Mouse (Mus musculus): Measurements from ENCODE around the gene Actr2.
A peak's percentile ranks its signal among the peaks of the same experiment; 100 is the strongest.
"Not testable (repeated sequence)": the region's sequence is repeated elsewhere in the genome, so short reads cannot be mapped to it uniquely, and the experiment has no call there.

The Actr2 gene

DNA sequence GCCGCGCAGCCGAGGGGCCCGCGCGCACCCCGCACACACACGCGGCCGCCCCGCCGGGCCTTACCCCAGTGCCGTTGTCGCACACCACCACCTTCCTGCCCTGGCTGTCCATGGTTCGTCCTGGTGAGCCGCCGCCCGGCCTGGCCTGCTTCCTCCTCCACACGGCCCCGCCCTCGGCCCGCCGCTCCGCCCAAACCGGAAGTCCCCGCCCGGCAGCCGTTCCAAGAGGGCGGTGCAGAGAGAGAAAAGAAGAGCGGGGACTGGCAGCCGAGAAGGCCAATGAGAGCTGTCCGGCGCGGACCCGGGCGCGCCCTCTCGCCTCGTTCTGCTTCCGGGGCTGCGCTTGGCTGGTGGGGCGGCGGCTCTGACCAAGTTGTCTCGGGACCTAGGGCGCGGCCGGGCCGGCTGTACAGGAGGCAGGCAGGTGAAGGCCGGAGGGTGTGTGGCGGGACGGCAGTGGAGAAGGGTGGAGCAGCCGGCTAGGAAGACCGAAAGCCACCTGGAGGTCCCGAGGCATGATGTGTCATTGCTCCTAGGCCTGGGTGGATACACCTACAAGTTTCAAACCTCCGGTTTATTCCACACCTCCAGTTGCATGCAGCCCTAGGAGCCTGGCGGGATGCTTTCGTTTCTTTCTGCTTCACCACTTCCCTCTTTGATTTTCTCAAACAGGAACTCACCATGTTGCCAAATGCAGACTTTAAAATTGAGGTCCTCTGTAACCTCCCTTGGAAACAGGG lies at the start of gene Actr2:
Actr2 (minus strand) TSS at position 173 of the 740 bp plus-strand sequence.
- peak; percentile 97 for DNase-seq (ENCODE audit: low spot score)

DNA sequence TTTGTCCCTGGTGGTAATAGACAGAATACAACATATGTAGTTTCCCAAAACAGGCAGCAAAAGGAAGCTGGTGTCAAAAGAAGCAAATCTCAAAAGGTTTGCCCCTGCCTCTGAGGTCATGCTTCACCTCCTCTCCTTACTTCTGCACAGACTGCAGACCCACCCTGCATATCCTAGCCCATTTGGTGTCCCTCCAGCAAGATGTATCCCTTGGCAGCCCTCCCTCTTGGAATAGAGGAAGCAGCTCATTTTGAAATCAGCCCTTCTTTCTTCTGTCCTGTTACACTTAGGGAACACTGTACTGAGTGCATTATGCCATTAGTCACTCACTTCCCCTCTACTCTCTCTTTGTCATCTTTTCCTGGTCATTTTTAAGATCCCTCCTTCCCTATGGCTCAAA lies 46.2 kb upstream of the Actr2 start:
- no peak for DNase-seq (ENCODE audit: low spot score)

DNA sequence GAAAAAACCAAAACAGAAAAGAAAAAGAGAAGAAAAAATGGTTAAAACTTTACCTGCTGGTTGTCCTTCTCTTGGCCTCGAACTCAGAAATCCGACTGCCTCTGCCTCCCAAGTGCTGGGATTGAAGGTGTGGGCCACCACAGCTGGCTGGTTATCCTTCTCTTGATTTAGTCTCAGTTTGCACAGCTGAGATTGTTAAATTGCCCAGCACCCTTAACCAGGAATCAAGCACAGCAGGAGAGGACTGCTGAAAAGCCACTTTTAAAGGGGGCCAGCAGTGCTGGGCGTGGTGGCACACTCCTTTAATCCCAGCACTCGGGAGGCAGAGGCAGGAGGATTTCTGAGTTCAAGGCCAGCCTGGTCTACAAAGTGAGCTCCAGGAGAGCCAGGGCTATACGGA lies 40.8 kb upstream of the Actr2 start:
- not testable (repeated sequence) for DNase-seq (ENCODE audit: low spot score)

DNA sequence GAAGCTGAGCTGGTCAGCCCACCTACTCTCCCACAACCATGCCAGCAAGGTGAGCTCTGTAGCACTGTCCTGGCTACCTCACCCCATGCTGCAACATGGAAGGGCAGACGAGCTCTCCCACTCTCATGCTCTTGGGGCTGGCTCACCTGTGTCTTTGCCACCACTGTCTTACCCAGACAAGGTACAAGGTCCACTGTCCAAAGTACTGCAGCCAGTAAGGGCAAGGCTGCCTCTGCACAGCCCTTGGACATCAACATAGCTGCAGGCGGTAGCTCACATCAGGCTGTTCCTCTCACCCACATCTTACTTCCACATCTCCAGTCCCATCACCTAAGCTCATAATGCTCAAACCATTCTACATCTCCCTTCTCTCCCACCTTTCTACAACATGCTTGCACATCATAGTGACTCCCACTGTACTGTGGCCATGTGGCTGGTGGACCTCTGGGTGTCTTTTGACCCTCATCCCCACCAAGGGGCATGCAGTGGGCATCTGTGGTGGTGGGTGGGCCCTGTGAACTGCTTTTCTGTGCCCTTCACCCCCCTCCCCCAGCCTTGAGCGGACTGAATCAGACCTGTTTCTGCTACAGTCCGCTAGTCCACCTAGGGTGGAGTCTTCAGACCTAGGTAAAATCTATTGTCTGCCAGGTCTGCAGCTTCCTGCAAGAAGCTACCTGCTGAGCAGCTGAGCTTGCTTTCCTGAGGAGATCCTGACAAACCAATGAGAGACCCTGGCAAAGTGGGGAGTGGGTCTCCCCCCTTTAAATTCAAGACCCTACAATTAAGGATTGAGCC lies 39.6 kb upstream of the Actr2 start:
- no peak for DNase-seq (ENCODE audit: low spot score)

DNA sequence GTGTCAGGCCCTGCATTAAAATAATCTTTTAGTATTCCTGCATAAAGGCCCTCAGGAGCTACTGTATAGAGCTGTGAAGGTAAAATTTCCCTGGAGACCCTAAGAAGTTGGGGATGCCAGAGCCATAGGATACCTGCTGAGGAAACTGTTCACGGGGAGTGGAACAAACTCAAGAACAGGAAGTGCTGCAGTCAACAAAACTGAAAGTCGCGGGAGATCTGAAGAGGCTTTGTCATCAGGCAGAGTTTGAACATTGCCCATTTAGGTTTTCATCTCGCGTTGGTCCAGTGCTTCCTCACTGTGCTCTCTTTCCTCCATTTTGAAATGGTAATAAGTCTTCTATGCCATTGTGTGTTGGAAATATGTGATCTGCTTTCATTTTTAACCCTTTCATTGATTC lies 38.6 kb upstream of the Actr2 start:
- DNase-seq (ENCODE audit: low spot score), result no peak

DNA sequence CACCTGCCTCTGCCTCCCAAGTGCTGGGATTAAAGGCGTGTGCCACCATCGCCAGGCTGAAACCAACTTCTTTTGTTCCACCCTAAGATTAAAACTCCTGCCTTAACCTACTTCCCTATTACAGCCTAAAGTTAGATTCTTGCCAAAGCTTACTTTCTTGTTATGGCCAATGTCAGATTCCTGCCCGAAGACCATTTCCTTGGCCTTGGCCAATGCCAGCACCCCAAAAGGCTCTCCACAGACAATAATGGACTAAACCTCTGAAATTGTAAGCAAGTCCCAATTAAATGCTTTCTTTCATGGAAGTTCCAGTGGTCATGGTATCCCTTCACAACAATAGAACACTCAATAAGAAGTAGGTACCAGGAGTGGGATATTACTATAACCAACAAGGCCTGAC lies 37.2 kb upstream of the Actr2 start:
- DNase-seq (ENCODE audit: low spot score), result no peak

DNA sequence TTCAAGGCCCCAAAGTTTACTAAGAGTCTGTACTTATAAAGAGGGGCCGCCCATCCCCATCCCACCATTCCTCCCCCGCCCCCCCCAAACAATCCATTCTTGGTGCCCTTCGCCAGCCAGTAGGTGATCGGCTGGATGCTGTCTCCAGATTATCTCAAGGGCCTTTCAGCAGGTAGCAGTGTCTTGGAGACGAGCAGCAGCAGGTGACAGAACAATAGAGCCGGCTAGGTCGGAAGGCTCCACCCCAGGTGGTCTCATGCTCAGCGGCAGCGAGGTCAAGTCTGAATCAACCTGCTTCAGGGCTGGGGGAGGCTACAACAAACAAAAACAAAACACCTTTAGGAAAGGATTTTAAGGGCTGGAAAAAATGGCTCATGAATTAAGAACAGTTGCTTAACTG lies 32.7 kb upstream of the Actr2 start:
- DNase-seq (ENCODE audit: low spot score), result no peak

DNA sequence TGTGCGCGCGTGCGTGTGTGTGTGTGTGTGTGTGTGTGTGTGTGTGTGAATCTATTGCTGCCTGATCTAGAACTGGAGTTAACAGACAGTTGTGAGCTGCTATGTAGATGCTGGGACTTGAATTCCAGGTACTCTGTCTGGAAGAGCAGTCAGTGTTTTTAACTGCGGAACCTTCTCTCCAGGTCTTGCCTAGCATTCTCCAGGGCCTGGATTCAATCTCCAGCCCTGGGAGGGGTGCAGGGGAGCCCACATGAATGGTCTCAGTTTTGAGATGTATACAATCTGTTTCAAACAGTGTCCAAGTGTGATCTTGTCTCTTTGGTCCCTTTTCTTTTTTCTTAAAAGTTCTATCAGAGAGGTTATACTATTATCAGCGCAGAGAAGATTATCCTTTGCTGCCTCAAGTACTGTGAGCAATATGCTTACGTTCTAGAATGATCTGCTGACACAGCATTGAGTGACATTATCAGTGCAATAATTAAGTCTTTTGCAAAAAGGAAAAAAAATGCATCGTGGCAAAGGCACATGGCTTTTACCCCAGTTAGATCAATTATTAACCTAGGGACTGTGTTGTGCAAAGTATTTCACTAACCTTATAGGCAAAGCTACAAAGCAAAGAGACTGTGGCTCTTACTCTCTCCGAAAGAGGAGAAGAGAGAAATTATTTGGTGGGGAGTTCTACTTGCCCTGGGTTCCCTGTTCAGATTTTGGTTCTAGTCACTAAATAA lies 32.0 kb upstream of the Actr2 start:
- no peak for DNase-seq (ENCODE audit: low spot score)

DNA sequence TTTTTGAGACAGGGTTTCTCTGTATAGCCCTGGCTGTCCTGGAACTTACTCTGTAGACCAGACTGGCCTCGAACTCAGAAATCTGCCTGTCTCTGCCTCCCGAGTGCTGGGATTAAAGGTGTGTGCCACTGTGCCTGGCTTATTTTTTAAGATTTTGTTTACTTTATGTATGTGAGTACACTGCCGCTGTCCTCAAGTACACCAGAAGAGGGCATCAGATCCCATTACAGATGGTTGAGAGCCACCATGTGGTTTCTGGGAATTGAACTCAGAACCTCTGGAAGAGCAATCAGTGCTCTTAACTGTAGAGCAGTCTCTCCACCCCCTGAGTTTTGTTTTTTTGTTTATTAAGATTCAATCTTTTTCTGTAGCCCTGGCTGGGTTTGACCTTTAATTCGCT lies 31.0 kb upstream of the Actr2 start:
- not testable (repeated sequence) for DNase-seq (ENCODE audit: low spot score)

DNA sequence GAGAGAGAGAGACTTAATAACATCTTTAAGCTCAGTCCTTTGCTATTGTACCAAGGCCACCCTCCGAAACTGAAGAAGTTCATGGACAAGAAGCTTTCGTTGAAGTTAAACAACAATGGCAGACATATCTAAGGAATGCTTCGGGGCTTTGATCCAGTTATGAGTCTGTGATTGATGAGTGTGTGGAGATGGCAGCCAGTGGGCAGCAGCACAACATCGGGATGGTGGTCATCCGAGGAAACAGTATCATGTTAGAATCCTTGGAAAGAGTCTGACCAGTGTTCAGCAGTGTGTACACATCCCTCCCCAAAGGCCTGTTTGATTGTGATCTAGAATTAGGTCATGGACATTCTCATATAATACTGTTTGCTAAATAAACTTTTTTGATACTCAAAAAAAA lies 29.8 kb upstream of the Actr2 start:
- DNase-seq (ENCODE audit: low spot score), result no peak

DNA sequence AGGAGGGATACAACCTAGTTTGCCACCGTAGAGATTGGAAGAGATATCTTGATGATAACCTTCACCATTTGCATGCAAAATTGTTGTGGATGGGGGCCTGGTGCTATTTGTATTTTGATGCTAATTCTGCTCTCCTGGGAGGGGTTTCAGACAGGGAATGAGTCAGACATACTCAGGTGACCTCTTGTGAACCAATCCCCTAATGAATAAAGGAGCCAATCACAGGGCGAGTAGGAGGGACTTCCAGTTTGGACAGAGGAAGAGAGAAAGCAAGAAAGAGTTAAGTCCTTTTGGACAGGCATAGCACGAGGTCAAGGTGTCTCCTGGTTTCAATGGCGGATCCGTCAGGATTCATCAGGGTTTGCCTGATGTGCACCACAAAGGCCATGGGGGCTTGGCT lies 27.6 kb upstream of the Actr2 start:
- no peak for DNase-seq (ENCODE audit: low spot score)

DNA sequence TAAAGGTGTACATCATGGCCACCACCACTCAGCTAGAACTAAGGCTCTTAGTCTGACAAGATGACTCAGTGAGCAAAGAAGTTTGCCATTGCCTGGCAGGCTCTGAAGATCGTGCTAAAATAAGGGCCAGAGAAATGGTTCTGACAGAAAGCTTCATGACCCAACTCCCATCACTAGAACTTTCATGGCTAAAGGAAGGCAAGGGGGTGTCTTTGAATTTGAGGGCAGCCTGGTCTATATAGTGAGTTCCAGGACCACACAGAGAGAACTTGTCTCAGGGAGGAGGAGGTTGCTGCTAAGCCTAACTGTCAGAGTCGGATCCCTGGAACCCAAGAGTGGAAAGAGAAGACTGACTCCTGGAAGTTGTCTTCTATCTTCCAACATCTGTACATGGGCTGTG lies 27.0 kb upstream of the Actr2 start:
- DNase-seq (ENCODE audit: low spot score), result no peak

DNA sequence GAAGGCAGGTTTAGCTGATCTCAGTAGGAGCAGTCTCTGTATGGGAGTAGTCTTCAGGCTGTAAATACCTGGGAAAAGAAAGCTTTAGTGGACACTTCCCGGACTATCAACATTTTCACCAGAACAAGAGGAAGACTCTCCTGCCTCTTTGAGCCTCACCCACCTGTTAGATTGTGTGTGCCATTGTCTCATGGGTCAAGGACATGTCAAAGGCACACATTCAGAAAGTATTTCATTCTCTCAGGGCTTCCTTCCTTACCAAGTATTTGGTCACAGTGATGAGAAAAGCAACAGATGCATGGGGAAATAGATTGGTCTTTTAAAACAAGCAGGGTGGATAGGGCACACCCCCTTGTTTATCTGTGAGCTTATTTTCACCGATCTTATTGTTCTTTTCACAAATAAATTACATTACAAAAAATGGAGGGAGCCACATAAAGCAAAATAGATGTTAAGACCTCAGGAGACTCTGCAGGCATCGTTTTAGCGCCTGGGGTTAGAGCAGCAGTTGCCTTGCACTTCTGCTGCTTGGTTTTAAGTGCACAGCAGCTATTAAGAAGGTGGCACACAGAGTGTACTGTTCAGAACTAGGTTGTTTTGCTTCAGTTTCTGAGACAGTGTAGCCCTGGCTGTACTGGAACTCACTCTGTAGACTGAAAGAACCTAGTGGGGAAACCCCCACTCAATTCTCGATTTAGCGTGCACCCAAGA lies 25.9 kb upstream of the Actr2 start:
- no peak for DNase-seq (ENCODE audit: low spot score)

DNA sequence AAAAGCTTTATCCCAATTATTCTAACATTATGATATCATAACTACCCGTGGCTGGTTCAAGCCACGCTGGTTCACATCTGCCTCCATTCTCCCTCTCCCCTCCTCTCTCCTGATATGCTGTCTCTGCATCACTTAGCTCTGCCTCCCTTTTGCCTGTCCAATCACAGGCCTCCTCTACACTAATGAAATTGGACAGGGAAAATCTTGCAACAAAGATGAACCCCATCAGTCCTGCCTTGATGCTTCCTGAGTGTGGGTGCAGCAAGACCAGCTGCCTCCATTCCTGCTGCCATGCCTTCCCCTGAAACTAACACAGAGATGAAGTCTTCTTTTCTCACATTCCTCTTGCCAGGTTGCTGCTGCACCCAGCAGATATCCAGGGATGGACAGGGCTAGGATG lies 25.2 kb upstream of the Actr2 start:
- no peak for DNase-seq (ENCODE audit: low spot score)

DNA sequence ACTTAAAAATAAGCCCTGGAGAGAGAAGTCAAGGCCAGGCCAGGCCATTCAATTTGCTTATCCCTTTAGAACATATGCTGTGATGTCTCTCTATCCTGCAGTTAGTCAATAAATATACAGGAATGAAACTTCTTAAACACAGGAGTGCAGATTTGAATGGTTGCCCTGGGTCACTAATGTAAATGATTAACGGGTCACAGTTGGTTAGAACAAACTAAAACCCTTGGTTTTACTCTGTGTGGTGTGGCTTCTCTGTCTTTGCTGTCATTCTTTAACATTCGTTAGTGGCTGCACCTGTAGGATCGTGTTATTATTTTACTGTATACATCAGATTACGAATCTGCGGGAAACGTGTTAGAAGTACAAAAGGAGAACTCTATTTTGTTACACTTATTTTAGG lies 23.6 kb upstream of the Actr2 start:
- DNase-seq (ENCODE audit: low spot score), result no peak

DNA sequence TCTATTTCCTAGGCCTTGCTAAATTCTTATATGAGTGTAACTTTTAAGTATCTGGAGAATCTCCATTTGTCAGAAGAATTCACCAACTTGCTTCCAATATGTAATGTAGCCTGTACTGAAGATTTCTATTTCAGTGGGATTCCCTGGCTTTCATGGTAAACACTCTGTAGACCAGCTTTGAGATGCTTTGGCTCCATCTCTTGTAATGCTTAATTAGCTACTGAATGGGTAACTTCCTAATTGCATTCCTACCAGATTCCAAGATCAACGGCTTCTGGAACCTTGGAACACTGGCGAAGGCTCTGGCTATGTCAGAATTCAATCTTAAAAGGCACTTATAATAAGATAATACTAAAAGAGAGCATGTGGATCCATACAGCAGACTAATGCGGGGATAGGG lies 22.2 kb upstream of the Actr2 start:
- not testable (repeated sequence) for DNase-seq (ENCODE audit: low spot score)

DNA sequence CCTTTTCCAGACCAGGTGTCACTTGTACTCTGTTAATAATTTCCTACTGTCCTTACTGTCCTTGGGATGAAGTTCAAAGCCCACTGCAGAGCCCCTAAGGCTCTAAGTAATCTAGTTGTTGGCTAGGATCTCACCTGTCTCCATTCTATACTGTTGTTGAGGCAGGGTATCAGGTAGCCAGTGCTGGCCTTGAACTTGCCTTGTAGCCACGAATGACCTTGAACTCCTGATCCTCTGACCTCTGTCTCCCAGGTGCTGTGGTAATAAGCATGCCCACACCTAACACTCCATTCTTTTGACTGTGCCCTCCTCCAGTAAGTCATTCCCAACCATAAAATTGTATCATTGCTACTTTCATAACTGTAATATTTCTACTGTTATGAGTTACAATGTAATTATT lies 21.0 kb upstream of the Actr2 start:
- DNase-seq (ENCODE audit: low spot score), result no peak

DNA sequence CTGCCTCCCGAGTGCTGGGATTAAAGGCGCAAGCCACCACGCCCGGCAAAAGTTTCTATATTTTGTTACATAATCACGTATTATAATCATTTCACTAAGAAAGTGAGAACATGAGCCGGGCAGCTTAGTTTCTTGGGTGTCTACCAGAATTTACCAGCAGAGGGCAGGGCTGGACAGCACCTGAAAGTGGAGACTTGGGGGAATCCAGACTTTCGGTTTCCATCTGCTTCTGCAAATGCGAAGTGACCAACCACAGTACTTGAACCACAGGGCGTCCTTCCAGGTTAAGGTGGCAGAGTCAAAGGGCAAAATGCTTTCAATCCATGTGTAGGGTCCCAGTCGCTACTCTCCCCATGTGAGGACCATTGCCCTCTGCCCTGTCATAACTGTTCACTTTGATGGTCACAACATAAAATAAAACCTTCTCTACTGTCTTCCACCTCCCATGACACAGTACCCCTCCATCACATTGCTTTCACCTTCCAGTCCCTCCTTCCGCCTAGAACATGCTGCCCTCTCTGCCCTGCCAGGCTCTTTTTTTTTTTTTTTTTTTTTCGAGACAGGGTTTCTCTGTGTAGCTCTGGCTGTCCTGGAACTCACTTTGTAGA lies 20.3 kb upstream of the Actr2 start:
- peak; percentile 50 for DNase-seq (ENCODE audit: low spot score)

DNA sequence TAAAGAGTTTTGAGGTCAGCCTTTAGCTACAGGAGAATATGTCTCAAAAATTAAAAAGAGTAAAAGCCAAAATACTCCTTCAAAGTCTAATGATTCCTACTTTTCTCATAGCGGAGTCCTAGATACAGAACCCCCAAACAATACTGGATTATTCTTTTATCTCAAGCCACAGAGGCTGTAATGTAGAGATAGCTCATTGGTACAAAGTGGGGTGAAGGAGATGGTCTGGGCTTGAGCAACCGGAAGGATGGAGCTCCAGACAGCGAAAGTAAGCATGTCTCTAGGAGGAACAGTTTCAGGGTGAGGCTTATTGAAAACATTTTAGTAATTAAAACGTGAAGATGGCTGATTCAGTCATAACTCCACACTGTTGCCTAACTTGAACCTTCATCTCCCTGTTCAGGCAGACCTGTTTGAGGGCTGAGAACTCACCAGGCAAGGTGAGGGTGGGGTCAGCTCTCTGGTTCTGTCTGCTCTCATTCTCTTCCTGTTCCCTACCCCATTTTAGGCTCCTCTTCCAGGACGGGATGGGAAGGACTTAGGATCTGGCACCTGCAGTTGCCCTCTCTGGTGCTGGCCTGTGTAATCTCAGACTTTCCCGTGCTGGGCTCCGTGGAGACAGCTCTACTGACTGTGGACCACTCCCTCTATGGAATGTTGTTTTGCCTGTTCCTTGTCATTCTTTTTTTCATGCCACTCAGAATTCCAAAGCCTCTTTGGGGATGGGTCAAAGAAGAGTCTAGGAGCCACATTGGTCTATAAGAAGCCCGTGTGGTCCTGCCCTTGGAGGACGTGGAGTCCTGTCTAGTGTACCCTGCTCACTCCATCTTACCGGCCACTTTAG lies 14.2 kb upstream of the Actr2 start:
- DNase-seq (ENCODE audit: low spot score), result no peak

DNA sequence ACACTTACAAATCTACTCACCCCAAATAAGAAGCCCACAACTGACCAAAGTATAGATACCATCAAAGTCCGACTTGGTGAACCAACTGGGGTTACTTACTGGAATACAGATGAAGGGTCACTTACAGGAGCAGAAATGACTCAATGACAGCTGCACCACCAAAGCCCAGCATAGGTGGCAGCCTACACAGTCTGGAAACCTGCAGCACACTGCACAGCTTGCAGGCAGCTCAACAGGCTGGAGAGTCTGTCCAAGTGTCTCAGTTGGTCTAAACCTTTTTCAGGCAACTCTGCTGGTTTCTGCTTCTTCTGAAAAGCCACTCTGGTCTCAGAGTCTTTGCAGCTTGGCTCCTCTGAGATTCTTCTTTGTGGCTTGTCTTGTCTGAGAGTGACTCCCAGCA lies 12.7 kb upstream of the Actr2 start:
- no peak for DNase-seq (ENCODE audit: low spot score)

DNA sequence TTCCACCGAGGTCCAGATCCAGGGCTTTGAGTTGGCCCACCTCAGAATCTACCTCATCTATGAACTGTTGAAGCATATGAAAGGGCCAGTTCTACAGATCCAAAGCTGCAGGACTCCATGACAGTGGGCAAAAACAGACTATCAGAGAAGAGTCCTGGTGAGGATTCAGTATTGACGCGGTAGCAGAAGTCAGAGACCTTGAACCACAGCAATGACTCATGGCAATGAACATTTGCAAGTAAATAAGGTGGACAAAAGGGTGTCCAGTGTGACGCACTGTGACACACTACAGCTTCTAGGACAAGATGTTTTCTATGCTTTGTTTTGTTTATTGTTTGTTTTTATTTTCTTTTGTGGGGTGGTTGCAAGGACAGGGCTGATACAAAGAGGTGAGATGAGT lies 4.0 kb upstream of the Actr2 start:
- DNase-seq (ENCODE audit: low spot score), result no peak

Measured in testis, postnatal 14 days (tissue).